Mouse (Mus musculus): Measurements from ENCODE around the gene Arid1b. TPM values are rescaled to one million over a fixed set of nuclear protein-coding genes. Genes with fewer than 3 reads are reported as not detected.

Gene Arid1b
- polyA plus RNA-seq, 1 experiment from 2014 or later, result 14.8 TPM

DNA sequence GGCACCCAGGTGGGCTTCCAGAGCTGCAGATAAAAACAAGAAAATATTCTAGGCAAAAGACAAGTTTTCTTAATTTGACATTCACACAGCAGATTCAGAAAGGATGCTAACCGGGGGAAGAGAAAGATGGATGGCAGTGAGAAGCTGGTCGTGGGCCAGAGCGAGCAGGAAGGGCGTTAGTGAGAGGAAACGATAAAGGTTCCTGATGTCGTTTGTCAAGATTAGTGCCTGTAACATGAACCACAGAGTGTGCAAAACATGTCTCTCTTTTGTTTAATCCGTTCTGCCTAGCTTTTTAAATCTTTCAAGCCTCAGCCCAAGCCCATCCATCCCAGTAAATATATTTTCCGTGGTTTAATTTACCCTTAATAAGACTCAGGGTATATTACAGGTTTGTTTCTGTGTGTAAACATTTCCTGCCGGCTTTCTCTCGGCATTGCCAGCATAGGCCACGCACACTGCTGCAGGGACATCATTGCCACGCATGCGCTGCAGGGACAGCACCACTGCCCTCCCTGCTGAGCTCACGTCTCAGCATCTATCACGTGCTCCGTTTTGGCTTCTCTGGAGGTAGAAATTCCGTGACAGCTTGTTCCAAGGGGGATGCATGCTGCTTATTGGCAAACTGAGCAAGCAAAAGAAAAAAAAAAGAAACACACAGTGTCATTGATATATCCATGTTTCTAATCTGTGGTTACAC lies 255.0 kb downstream of the Arid1b start:
- no peak overlapping the region for H3K4me2 ChIP-seq (ENCODE audit: low read depth, severe bottlenecking)
- H3K4me1 ChIP-seq (ENCODE audit: control insufficient read depth, insufficient read depth, low read length), result peaks cover 22% of the 10 kb centered on the region
- 39% methylated on average over 17 of the region's 17 CpGs for WGBS
- no peaks in the 10 kb centered on the region for H3K9me3 ChIP-seq (ENCODE audit: control insufficient read depth, low read length)
- H3K9ac ChIP-seq (ENCODE audit: low read length), result no peak overlapping the region
- H3K4me3 ChIP-seq (ENCODE audit: low read depth, low read length), result no peak overlapping the region
- no peaks in the 10 kb centered on the region; the same call in 1 of the 2 replicates for H3K36me3 ChIP-seq (ENCODE audit: control insufficient read depth, insufficient read depth, low read length)
- no peaks in the 10 kb centered on the region for H3K27me3 ChIP-seq (ENCODE audit: control insufficient read depth, insufficient read depth, low read length)
- DNase-seq (ENCODE audit: low spot score), result peak; percentile 37
- no peak for ATAC-seq (ENCODE audit: insufficient number of reproducible peaks, low FRiP score, low TSS enrichment, low read depth)
- peak overlapping the region; percentile 62 for H3K27ac ChIP-seq (replicated peaks; ENCODE audit: low read depth, low read length)

DNA sequence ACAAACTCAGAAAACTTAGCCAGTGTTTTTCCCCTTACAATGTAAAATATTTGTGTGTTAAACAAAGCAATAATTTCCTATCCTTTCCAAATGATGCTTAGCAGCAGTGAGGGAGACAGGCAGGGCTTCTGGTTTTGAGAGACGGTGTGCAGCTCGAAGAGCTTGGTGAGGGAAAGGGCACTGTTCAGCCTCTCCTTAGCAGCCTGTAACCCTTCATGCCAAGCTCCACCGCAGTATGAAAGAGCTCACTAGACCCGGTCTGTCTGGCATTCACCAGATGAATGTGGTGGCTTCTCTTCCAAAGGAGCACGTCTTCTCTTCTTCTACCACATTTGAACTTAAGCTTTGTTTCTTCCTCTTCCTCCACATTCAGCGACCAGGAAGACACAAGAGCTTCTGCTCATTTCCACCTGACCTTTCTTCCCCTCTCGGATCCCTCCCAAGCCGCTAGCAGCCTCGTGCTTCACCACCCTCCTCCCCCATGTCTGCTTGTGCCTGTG lies 255.6 kb downstream of the Arid1b start:
- no peaks in the 10 kb centered on the region; the same call in 1 of the 2 replicates for H3K36me3 ChIP-seq (ENCODE audit: control insufficient read depth, insufficient read depth, low read length)
- H3K9me3 ChIP-seq (ENCODE audit: control insufficient read depth, low read length), result no peaks in the 10 kb centered on the region
- H3K27ac ChIP-seq (replicated peaks; ENCODE audit: low read depth, low read length), result no peak overlapping the region; the same call in 1 of the 2 replicates
- 79% methylated on average over 9 of the region's 9 CpGs for WGBS
- no peak overlapping the region for H3K4me3 ChIP-seq (ENCODE audit: low read depth, low read length)
- ATAC-seq (ENCODE audit: insufficient number of reproducible peaks, low FRiP score, low TSS enrichment, low read depth) (no peak), DNase-seq (ENCODE audit: low spot score) (no peak)
- H3K27me3 ChIP-seq (ENCODE audit: control insufficient read depth, insufficient read depth, low read length), result no peaks in the 10 kb centered on the region
- no peak overlapping the region for H3K9ac ChIP-seq (ENCODE audit: low read length)
- no peak overlapping the region for H3K4me2 ChIP-seq (ENCODE audit: low read depth, severe bottlenecking)
- peaks cover 25% of the 10 kb centered on the region for H3K4me1 ChIP-seq (ENCODE audit: control insufficient read depth, insufficient read depth, low read length)

DNA sequence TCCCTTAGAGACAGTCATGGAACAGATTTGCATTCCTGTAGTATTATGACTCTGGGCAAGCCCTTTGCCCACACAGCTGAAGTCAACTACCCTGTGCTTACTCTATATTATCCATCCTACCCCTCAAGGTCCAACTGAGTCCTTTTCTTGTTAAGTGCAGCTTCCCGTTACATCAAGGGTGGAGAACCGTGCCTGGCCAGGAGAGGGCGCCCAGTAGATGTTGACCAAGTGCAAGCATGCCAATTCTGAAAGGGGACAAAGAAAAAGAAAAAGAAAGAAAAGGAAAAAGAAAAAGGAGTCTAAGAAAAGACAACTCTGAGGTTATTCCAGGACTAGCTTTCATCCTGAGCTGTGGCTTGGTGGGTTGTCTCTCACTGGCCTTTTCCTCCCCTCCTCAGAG lies 258.3 kb downstream of the Arid1b start:
- ATAC-seq (ENCODE audit: insufficient number of reproducible peaks, low FRiP score, low TSS enrichment, low read depth) (no peak), DNase-seq (ENCODE audit: low spot score) (peak; percentile 84)
- peaks cover 24% of the 10 kb centered on the region for H3K4me1 ChIP-seq (ENCODE audit: control insufficient read depth, insufficient read depth, low read length)
- 27% methylated on average over 3 of the region's 3 CpGs for WGBS
- H3K27me3 ChIP-seq (ENCODE audit: control insufficient read depth, insufficient read depth, low read length), result no peaks in the 10 kb centered on the region
- no peak overlapping the region for H3K4me3 ChIP-seq (ENCODE audit: low read depth, low read length)
- no peaks in the 10 kb centered on the region for H3K9me3 ChIP-seq (ENCODE audit: control insufficient read depth, low read length)
- H3K36me3 ChIP-seq (ENCODE audit: control insufficient read depth, insufficient read depth, low read length), result no peaks in the 10 kb centered on the region
- H3K9ac ChIP-seq (ENCODE audit: low read length), result no peak overlapping the region
- no peak overlapping the region for H3K4me2 ChIP-seq (ENCODE audit: low read depth, severe bottlenecking)
- H3K27ac ChIP-seq (replicated peaks; ENCODE audit: low read depth, low read length), result no peak overlapping the region

DNA sequence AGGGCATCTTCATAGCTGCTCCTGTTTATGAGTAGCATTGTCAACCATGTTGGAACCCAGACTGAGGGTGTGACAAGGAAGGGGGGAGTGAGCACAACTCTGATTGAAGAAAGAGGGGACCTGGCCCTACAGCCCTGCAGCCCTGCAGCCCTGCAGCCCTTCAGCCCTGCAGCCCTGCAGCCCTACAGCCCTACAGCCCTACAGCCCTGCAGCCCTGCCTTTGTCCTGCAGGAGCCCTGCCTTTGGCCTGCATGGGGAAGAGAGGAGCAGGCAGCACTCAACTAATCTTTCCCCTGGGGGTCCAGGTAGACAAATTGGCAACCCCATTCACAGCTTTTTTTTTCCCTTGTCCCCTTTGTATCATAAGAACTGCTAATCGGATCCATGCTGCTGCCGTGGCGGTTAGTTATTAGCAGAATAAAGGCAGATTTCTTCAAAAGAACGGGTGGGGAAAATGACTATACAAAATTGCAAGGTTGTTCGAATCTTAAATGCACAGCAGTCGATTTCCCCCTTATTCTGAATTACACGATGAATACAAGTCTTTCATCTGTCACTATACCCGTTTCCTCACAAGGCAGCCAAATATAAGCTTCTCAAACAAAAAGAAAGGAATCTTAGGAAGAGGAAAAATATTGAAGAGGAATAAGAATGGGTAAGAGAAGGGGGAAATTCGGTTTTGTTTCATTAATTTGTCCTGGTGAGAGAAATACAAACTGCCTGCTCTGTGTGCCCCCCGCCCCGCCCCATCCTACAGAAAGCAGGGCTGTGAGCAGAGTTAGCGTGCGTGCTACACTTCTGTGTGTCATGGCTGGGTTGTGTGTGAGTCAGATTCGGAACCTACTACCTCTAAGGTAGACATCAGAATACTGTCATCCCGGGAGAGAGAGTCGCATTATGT lies 260.8 kb downstream of the Arid1b start:
- ATAC-seq (ENCODE audit: insufficient number of reproducible peaks, low FRiP score, low TSS enrichment, low read depth), result no peak
- Histone ChIP-seq H3K9me3 (ENCODE audit: control insufficient read depth, low read length) (no peaks in the 10 kb centered on the region), H3K4me2 (ENCODE audit: low read depth, severe bottlenecking) (no peak overlapping the region), H3K27me3 (ENCODE audit: control insufficient read depth, insufficient read depth, low read length) (no peaks in the 10 kb centered on the region), H3K36me3 (ENCODE audit: control insufficient read depth, insufficient read depth, low read length) (no peaks in the 10 kb centered on the region), H3K4me3 (ENCODE audit: low read depth, low read length) (no peak overlapping the region), H3K9ac (ENCODE audit: low read length) (no peak overlapping the region), H3K4me1 (ENCODE audit: control insufficient read depth, insufficient read depth, low read length) (peaks cover 4% of the 10 kb centered on the region; the same call in 1 of the 2 replicates), H3K27ac (replicated peaks; ENCODE audit: low read depth, low read length) (no peak overlapping the region)
- 76% methylated on average over 16 of the region's 16 CpGs for WGBS
- no peak for DNase-seq (ENCODE audit: low spot score)

DNA sequence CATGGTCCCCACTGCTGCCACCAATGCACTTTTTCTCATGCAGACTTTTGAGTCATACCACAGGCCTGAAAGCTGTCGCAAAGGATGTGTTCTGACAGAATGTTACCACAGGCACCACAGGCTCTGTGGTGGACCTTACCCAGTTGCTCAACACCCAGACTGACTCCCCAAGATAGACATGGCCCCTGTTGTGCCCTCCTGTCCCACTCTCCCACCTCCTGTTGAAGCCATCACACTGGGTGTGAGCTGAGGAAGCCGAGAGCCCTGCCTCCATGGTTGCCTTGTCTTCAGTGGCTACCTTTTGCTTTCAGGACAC lies 261.4 kb downstream of the Arid1b start:
- Histone ChIP-seq H3K4me1 (ENCODE audit: control insufficient read depth, insufficient read depth, low read length) (peaks cover 4% of the 10 kb centered on the region; the same call in 1 of the 2 replicates), H3K9ac (ENCODE audit: low read length) (no peak overlapping the region), H3K4me2 (ENCODE audit: low read depth, severe bottlenecking) (no peak overlapping the region), H3K36me3 (ENCODE audit: control insufficient read depth, insufficient read depth, low read length) (no peaks in the 10 kb centered on the region), H3K27me3 (ENCODE audit: control insufficient read depth, insufficient read depth, low read length) (no peaks in the 10 kb centered on the region), H3K9me3 (ENCODE audit: control insufficient read depth, low read length) (no peaks in the 10 kb centered on the region), H3K27ac (replicated peaks; ENCODE audit: low read depth, low read length) (no peak overlapping the region), H3K4me3 (ENCODE audit: low read depth, low read length) (no peak overlapping the region)
- ATAC-seq (ENCODE audit: insufficient number of reproducible peaks, low FRiP score, low TSS enrichment, low read depth) (no peak), DNase-seq (ENCODE audit: low spot score) (no peak)
- 86% methylated on average over 2 of the region's 2 CpGs for WGBS

DNA sequence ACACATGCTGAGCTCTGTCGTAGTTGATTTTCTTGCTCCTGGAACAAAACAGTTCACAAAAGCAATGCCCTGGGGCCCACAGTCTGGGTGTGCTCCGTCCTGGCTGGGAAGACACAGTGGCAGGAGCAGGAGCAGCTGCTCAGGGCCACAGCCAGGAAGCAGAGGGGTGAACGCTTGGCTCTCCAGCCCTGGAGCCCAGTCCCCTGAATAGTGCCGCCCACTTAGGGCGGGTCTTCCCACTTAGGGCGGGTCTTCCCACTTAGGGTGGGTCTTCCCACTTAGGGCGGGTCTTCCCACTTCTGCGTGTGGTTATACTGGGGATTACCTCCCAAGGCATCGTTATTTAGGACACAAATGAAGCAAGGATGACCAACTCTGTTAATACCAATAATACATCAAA lies 264.8 kb downstream of the Arid1b start:
- H3K27me3 ChIP-seq (ENCODE audit: control insufficient read depth, insufficient read depth, low read length), result no peaks in the 10 kb centered on the region
- H3K4me1 ChIP-seq (ENCODE audit: control insufficient read depth, insufficient read depth, low read length), result peaks cover 8% of the 10 kb centered on the region; the same call in 1 of the 2 replicates
- no peak overlapping the region for H3K4me3 ChIP-seq (ENCODE audit: low read depth, low read length)
- no peaks in the 10 kb centered on the region for H3K36me3 ChIP-seq (ENCODE audit: control insufficient read depth, insufficient read depth, low read length)
- ATAC-seq (ENCODE audit: insufficient number of reproducible peaks, low FRiP score, low TSS enrichment, low read depth) (no peak), DNase-seq (ENCODE audit: low spot score) (no peak)
- 72% methylated on average over 9 of the region's 9 CpGs for WGBS
- no peak overlapping the region for H3K4me2 ChIP-seq (ENCODE audit: low read depth, severe bottlenecking)
- H3K9me3 ChIP-seq (ENCODE audit: control insufficient read depth, low read length), result no peaks in the 10 kb centered on the region
- no peak overlapping the region for H3K9ac ChIP-seq (ENCODE audit: low read length)
- H3K27ac ChIP-seq (replicated peaks; ENCODE audit: low read depth, low read length), result no peak overlapping the region

DNA sequence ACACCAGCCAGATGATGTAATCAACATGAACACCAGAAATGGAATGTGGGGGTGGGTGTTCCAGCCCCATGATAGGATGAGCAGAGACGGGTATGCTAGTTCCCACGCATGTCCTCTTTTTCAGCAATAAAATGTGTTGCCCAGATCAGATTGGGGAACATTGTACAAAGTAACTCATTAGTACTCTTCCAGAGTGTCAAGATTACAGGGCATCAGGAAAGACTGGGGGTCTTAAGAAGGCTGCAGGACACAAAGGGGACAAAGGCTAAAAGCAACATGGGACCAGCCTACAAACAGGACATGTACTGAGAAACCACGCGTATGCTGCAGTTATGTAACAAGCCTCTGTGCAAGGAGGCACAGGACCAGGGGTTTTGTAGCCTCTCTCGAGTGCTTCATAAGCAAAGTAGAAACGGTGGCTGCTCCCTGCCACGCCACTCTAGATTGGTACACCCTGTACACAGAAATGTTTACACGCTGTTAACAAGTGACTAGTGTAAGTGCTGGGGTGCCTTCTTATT lies 267.1 kb downstream of the Arid1b start:
- H3K4me3 ChIP-seq (ENCODE audit: low read depth, low read length), result no peak overlapping the region
- H3K27ac ChIP-seq (replicated peaks; ENCODE audit: low read depth, low read length), result no peak overlapping the region
- WGBS, result 85% methylated on average over 8 of the region's 8 CpGs

DNA sequence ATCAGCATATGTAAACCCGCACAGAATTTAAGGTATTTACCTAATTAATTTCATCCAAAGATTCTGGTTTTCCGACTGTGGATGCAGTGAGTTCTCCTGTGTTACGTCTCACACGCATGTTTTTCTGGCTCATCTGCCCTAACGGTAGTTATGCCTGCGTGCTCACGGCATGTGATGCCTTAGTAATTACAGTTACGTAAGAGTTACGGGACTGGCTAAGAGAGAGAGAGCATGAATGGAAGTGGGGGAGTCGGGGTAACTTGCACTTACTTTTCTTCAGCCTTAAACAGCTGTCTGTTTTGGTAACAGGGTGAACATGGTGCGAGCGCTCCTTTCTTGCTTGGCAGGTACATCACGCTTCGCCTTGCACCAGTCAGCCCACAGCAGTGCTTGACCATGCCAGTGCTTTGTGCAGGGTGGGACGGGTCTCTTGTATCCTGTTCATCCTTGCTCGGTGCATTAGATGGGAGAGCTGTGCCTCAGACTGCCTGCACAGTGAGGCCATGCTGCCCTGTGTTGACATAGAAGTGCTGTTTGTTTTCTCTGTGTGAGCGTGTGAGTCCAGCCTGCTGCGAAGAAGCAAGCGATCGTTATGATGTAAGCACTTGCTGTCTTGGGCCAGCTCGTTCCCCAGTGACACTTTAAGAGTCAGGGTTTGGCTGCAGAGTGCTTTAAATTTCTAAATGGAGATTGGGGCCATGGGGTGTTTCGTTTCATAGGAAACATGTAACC lies 267.9 kb downstream of the Arid1b start:
- Histone ChIP-seq H3K4me1 (ENCODE audit: control insufficient read depth, insufficient read depth, low read length) (0 out of 2 replicates have a peak, but pooled peaks cover 4% of the 10 kb centered on the region), H3K36me3 (ENCODE audit: control insufficient read depth, insufficient read depth, low read length) (no peaks in the 10 kb centered on the region), H3K9ac (ENCODE audit: low read length) (no peak overlapping the region), H3K27ac (replicated peaks; ENCODE audit: low read depth, low read length) (no peak overlapping the region), H3K9me3 (ENCODE audit: control insufficient read depth, low read length) (no peaks in the 10 kb centered on the region), H3K27me3 (ENCODE audit: control insufficient read depth, insufficient read depth, low read length) (no peaks in the 10 kb centered on the region), H3K4me3 (ENCODE audit: low read depth, low read length) (no peak overlapping the region), H3K4me2 (ENCODE audit: low read depth, severe bottlenecking) (no peak overlapping the region)
- WGBS, result 80% methylated on average over 22 of the region's 22 CpGs
- ATAC-seq (ENCODE audit: insufficient number of reproducible peaks, low FRiP score, low TSS enrichment, low read depth), result no peak
- DNase-seq (ENCODE audit: low spot score), result no peak

More for the DNA sequence above, 267.1 kb downstream of the Arid1b start:
- no peaks in the 10 kb centered on the region for H3K9me3 ChIP-seq (ENCODE audit: control insufficient read depth, low read length)
- no peak for ATAC-seq (ENCODE audit: insufficient number of reproducible peaks, low FRiP score, low TSS enrichment, low read depth)
- no peak overlapping the region for H3K4me2 ChIP-seq (ENCODE audit: low read depth, severe bottlenecking)
- no peaks in the 10 kb centered on the region for H3K36me3 ChIP-seq (ENCODE audit: control insufficient read depth, insufficient read depth, low read length)
- no peak overlapping the region for H3K9ac ChIP-seq (ENCODE audit: low read length)
- no peaks in the 10 kb centered on the region for H3K27me3 ChIP-seq (ENCODE audit: control insufficient read depth, insufficient read depth, low read length)
- 0 out of 2 replicates have a peak, but pooled peaks cover 4% of the 10 kb centered on the region for H3K4me1 ChIP-seq (ENCODE audit: control insufficient read depth, insufficient read depth, low read length)
- no peak for DNase-seq (ENCODE audit: low spot score)
